Mouse (Mus musculus) olfactory bulb, adult 2 months (tissue): ENCODE measurements around the gene Actn4.

ENCODE experiments used
- CTCF ChIP-seq: fragments of 200-500 bp; IDR thresholded peaks from 2 replicates; pipeline ENCODE4 v1.5.1; 2012; ENCODE audit warnings: low read depth, mild to moderate bottlenecking, low read length, moderate library complexity; ENCODE audit not compliant: insufficient read depth
- POLR2A ChIP-seq: fragments of 200-500 bp; IDR thresholded peaks from 2 replicates; pipeline ENCODE4 v1.6.1; 2012; ENCODE audit warnings: mild to moderate bottlenecking, low read depth, low read length, moderate library complexity; ENCODE audit not compliant: insufficient read depth

DNA sequence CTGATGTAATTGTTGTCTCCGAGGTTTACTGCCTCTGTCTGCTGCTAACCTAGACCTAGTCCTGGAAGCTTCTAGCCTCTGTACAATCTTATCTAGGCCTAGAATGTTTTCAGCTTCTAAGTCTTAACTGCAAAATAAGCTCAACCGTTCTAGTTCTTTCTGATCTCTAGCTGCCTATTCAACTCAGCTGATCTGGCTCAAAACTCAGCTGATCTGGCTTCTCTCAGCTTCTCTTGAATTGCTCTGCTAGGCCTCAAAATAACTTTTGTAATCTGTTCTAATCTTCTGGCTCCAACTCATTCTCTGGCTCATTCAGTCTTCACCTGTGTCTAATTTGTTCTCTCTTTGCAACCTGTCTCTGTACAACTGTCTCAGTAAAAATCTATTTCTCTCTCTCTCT is 87.6 kb downstream of the Actn4 start:
- TF ChIP-seq CTCF = no peak
- TF ChIP-seq POLR2A = no peak
